Mouse (Mus musculus): ENCODE results near the gene Zic4.

Gene Zic4

DNA sequence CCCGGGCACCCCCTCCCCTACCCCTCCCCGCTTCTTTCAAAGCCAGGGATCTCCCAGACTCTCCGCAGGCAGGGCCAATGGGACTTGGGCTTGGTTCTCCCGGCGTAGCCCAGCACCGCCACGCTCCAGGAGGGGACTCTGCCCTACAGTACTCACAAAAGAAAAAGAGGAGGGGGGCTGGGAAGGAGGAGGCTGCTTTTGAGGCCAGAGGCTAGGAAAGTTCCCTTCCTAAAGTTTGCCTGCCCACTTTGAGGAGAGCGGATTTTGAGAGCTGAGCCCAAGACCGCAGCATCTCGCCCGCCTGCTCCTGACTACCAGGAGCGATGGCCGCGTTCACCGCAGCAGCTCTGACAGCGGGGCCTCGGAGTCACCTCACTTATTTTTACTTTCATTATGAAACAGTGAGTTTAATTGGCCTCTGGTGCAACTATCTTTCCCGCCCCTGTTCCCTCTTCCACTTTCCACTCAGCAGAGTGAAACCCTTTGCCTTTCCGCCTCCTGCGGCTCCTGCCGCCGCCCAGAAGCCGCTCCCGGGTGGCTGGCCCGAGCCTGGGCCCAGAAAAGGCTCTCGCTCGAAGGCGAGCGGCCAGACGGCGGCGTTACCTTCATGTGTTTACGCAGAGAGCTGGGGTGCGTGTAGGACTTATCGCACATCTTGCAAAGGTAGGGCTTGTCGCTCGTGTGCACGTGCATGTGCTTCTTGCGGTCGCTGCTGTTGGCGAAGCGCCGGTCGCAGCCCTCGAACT lies at the start of gene Zic4:
TSS of gene Zic4 (plus strand) at position 558 of the 746 bp plus-strand sequence.
- DNase-seq = no peak

DNA sequence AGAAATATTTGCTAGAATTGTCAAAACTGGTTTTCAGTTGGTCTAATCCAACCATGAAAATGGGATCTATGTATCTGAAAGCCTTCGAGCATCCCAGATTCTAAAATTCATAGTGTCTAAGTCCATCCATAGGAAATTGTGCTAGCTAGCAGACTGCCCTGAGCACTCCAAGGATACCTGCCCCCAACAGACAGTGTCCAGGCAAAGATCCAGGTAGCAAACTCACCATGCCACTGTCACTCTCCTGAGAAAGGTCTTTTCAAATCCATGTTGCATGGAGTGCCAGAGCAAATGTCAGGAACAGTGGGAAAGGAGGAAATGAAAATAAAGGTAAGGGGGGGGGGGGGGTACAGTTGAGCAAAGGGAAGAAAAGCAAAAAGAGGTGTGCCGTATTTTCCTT lies 14.6 kb upstream of the Zic4 start:
- no peak for DNase-seq

DNA sequence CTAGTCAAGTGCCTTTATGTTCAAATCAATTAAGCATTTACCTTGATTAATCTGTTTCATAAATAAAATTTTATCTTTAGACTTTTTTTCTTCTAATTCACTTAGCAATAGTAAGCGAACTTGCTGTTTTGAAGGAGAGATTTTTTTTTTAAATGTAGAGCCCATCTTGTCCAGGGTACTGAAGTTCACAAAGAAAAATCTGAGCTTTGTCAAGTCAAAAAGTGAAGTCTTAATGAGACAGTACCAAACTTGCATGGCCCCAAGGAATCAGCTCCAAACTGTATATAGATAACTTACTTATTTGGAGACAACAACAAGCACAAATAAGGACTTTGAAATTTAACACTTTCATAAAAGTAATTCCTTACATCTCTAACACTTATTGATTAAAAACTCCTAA lies 13.5 kb upstream of the Zic4 start:
- no peak for DNase-seq

DNA sequence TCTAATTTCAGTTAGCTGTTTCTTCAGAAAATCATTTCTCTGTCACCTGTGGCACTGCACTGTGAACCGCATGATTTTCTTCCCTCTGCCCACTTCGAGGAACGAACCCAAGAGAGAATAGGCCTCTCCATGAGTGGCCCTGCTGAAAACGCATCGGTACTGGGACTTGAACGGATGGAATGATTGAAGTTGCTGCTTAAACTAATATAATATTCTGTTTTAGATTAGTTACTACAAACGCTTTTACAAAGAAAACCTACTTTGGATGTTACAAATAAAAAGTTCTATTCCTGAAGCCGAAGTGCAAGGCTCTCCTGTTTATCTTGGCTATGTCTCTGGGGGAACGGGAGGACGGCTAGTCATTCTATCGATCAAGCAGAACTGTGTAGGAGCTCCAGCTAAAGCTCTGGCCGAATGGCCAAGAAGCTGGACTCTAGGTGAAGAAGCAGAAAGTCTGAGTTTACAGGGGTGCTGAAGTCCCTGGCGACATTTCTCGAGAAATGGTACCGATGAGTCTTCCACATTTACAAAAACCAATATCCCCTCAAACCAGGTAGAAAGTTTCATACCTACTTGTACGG lies 11.9 kb upstream of the Zic4 start:
- no peak for DNase-seq

DNA sequence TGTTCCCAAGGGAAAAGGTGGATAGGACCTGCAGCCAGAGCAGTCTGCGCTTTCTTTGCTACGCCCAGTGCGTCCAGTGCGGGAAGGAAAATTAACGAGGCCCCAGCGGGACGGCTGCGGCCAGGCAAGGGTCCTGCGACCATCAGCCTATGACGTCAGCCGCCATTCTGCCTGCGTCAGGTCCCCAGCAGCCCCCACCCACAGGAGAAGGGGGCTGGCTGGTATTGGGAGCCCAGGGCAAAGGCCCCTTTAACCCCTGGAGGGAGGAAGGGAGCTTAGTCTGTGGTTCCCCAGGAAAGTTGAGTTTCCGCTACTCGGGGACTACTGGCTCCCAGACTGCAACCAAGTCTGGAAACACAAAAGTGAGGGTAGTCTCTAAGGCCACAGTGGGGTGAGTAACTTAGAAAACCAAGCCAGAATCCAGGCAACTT lies 11.3 kb upstream of the Zic4 start:
- no peak for DNase-seq

DNA sequence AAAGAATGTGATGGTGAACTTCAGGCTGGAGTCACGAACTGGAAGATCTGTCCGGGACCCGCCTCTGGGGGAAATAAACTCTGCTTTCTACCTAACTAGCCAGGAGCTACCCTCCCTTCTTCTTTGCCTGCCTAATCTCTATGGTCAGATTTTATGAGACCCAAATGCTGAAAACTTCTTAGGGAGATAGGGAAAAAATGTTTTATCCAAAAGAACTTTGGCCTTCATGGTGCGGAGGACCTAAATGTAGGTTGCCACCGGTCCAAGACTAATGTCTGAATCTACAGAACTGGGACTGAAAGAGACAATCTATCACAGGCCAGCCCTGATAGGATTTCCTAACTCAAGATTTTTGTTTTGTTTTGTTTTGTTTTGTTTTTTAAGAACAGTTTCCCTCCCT lies 10.9 kb upstream of the Zic4 start:
- DNase-seq = no peak

DNA sequence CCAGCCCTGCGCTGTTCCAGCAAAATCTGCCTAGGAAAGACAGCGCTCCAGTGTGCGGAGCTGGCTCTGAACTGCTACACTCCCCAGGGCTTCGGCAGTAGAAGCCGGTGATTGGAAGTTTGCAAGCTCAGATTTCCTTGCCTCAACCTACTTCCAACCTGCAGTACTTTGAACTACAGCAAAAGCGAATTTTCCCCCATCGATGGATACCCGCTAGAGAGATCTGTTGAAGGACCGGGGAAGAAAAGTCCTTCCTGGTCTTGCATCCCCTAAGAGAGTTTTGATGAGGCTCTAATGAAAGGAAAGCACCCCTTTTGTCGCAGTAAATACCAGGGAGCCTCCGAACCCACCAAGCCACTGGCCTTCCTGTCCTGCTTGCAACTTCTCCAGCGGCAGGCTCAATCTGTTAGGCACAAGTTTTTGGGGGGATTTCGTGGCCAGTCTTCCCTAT lies 10.2 kb upstream of the Zic4 start:
- no peak for DNase-seq

DNA sequence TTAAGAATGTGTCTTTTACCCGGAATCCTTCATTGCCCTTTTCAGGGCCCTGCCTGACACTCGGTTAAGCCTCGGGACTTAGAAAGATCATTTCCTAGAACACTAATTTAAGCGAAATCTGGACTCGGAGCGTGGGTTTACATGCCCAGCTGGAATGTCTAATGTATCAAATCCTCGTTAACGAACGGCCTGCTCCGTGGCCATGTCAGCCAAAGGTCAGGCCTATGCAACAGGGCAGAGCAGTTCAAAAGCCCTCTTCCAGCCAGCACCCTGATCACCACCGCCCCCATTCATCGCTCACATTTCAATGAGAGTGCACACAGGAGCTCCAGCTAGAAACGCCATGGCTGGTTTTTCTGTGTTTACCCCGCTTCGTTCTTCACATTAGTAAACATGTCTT lies 9.4 kb upstream of the Zic4 start:
- no peak for DNase-seq

DNA sequence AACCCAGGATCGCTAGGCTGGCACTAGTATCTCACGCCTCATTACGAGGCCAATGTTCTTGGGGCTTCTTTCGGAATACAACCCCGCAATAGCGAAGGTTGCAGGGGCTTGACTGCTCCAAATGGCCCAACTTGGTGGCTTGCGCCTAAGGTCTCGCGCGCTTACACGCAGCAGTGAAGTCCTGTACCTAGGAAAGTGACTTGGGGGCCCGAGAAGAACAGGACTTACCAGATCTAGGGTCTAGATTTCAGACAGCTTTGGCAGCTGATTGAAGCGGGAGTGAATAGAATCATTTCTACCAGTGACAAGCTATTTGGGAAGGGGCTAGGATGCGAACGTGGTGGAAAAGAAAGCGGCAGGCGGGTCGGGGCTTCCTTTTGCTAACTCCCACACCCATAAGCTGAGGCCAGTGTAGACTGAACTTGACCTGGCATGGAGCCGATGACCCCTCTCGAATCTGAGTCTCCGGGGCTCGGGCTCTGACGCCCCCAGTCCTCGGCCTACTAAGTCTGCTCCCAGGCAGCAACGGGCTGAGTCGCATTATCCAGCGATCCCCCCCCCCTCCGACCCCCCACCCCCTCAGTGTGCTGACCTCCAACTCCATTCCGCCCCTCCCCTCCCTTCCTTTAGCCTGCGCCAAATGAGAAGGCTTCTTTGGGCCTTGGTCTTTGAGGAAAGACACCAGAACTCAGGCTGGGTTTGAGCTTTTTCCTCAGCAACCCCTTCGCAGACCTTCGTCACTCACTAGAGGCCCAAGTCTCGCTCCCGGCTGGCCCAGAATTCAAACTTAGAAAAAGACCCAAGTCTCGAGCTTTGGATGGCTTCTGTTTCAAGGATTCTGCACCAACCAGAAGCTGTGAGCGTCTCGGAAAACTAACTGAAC lies 8.4 kb upstream of the Zic4 start:
- DNase-seq = no peak

DNA sequence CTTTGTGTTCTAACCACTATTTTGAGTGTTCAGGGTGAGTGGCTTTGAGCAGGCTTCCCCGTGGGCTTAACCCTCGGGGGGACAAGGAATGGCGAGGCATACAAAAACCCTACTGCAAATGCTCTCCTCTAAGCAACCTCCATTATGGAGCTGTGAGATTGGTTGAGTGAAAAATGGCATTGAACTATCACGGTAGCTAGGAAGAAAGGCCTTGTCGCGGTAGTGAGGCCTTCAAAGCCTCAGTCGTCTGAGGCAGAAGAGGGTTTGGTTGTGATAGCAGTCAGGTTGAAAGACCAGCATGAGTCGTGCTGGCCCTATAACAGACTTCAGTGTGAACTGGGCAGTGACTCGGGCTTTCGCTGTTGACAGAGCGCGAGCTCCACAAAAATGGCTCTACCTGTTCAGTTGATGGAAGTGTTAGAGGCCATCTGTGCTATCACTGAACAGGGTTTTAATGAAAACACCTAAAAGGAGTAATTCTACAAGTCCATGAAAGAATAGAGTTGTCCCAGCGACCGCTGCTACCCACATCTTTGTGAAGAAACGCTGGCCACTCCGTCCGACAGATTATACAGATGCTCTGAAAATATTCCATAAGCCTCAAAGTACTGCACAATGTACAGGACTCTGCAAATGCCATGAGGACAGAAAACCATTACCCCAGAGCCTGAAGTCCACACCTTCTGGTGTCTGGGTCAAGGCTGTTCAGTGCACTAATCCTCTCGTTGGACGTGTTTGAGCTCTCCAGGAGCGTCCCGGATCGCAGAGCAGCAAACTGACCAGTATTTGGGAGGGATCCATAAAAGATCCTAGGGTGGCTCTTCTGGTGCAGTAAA lies 7.6 kb upstream of the Zic4 start:
- DNase-seq = no peak

DNA sequence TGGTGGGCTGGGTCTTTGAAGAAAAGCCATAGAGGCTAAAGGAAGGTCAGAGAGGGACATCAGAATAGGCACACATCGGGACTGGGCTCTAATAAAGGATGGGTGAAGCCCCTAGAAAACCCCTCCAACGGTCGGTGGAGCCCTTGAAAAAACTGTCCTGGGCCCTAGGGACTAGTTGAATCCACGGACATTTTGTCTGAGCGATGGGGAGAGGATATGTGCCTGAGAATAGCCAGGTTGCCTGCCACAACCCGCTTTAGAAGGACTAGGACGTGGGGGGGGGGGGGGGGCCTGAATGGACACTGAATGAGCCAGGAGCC lies 7.0 kb upstream of the Zic4 start:
- no peak for DNase-seq

DNA sequence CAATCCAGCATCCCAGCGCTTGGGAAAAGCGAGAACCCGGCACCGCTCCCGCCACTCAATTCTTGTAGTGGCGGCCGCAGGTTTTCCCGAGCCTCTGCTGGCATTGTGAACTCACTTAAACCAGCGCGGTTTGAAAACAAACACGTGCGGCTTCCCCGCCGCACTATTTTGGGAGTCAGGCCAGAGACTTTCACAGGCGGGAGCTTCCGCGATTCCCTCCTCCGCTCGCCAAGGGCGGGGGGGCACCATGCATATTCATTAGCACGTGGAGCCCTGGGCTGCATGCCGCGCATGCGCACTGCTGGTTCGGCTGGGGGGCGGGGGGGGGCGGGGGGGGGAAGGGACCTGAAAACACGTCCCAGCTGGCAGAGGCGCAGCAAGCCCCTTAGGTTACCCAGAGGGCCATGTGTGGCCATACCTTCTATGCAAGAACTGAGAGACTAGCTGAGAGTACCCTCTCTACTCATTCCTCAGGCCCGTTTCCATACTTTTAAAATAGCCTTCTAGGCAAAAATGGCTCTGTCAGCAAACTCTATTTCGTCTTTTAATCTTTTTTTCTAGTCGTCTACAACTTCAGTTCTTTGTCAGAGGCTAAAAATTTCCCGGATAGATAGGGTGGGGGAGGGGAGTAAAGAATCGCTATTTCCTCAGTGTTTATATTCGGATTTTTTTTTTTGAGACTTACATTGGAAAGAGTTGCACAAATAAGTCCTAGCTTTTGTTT lies 6.4 kb upstream of the Zic4 start:
- no peak for DNase-seq

DNA sequence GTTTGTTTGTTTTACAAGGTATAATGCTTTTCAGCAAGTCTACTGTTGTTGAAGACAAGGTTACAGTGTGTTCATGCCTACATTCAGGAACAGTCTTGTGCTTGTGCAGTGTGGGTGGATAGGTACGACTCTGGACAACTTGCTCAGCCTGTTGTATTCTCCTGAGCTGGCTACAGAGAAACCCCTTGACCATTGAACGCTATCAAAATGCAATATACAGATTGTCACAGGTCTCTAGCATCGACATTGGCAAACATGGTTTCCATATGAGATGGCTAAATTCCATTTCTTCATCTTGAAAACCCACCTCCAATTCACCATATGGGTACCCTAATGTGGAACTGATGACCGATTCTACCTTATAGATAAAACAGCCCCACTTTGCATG lies 5.9 kb upstream of the Zic4 start:
- DNase-seq = no peak

DNA sequence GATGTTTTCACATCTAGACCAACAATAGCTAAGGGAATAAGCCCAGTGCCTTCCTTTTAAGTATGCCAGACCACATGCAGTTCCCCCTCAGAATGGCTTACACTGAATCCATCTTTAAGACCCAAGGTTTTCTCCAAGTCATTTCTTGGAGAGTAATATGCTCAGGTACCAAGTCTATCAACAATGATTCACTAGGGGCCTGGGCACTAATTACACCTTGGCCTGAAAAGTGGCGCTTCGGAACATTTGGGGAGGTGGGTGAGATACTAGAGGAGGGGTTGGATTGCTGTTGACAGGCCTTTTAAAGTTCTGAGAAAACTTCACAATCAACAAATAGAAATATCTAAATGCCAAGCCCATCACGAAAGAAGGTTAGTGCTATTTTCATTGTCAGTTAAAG lies 4.9 kb upstream of the Zic4 start:
- no peak for DNase-seq

DNA sequence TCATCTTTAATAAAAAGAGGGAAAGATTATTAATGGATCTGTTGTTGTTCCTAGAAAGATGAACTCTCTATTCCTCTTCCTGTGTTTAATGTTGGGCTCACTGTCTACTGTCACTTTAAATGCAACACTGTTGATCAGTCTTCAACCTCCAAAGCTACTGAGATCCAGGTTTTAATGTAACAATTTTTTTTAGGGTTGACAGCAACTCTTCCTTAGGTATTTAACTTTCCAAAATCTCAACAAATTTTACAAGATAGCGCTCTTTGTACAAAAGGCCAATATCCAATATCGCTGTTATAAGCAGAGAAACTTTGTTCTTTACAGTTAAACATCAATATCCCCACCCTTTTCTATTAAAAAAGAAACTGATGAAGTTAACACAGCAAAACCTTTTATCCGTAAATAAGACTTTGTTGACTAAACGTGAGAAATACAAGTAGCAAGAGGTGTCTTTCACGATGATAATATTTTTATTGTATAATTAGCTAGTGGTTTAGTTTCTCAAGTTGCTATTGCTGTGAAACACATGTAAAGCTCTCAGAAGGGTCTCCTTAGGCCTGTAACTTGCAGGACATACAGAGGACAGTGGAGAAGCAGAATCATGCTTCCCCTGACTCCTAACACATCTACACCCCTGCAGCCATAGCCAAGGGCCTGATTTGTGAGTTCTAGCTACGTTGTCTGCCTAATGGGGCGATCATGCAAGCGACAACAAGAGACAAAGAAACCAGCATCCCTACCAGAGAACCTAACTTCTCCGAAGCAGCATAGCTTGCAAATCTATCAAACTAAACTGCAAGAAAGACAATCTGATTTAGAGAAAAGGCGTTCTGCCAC lies 3.1 kb upstream of the Zic4 start:
- DNase-seq = no peak

DNA sequence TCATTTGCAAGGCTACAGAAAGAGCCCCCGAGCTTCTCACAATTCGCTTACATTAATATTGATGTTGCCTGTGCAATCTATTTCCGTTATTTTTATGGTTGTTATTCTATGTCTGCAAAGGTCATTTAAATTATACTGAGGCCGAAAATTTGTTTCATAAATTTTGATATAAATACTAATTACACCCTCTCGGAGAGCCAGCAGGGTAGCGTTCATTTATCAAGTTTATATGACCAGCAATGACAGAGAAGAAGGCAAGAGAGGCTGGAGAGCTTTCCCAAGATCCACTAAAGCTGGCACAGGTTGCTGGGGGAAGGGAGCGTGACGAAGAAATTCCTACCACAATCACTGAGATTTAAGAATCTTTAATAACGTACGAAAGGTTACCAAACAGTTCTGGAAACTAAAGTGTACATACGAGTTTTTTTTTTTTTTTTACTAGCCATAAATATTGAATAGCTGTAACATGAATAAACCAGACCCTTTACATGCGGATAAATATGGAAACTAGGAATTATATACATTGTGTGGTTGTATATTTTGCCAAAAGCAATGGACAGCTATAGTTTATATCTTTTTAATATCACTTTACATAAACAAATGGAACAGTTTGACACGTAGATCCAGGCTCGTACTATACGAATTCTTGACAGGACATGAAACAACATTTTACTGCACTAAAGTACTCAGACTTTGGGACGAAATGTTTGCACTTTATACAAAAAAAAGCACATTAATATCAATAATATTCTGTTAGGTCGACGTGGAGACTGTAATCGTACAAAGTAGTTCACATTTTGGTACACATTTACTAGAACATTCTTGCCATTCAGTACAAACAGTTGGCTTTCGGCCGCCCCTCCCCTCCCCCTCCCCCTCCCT lies 1.8 kb upstream of the Zic4 start:
- DNase-seq = no peak

DNA sequence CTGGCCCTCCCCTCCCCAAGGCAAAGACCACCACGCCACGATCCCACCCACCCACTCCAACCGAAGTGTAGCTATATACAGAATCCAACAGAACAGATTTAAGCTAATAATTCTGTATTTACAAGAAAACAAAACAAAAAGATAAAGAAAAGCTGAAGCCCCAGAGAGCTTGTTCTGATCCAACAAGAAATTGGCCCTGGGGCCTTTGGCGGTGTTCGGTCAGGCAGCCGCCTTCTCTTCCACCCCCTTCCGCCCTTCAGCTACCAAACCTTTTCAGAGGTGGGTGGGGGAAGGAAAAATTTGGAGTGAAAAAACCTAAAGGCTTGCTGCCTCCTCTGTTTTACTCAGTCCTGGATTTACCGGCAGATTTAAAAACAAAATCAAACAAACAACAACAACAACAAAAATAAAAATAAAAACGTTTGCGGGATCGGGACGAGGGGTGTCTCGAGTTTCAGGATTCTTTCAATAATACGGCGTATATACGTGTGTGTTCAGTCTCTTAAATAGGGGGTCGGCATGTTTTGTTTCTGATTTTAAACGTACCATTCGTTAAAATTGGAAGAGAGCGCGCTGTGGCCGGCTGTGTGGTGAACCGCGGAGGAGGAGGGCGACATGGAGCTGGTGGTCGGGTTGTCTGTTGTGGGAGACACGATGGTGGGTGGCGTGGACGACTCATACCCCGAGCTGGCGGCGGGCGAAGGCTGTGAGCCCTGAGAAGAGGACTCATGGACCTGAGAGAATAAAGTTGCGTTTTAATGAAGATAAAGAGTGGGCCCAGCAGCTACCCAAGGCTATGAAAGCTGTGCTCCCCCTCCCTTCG lies 969 bp upstream of the Zic4 start:
- no peak for DNase-seq

DNA sequence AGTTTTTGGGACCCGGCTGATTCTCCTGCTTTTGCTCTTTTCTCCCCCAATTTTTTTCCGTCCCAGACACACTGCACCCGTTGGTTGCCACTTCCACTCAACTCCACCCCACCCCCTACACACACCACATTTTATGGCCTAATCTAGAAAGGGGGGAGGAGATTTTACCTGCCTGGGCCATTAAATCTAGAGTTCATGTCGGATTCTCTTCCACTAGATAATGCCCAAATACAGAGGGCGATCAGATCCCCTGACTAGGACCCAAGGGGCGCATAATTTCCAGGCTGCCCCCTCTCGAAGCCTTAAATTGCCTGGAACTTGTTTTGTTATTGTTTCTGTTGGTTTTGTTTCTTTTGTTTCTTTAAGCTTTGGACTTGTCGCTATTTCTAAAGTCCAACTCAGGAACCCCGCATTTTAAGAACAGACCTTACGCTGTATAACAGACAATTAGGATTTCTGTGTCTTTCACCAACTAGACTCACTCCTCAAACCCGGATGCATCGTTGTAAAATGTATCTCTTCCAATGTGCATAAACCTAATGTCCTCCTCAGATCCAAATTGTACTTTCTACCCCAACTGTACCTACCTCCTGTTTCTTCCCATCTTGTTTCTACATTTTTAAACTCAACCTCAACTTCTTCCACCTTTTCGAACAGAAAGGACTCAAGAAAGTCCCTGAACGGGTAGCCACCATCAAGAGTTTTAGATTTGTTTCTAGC lies 958 bp downstream of the Zic4 start:
- DNase-seq = no peak

DNA sequence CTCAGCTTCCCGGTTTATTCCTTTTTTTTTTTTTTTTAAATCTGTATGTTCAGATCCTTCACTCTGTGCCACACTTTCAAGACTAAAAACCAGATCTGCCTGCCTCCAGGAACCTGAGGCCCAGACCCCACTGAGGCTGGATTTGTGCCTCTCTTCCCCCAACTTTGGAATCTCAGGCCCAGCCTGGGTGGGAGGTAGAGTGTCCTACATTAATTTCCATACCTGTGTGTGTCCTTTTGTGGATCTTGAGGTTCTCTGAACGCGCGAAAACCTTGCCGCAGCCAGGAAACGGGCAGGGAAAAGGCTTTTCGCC lies 1.6 kb downstream of the Zic4 start:
- DNase-seq = no peak

Measured in thymus, postnatal 4 days (tissue).